Mouse (Mus musculus) sigmoid colon, adult 10 weeks (tissue): ENCODE data around the gene Urgcp. TPM values are rescaled to one million over a fixed set of nuclear protein-coding genes. Genes with fewer than 3 reads are reported as not detected.

Source experiments
- polyA plus RNA-seq: library from polyadenylated mRNA; stranded (reverse); fragments of 350-450 nt; fragmentation: Illumina TruSeq; extraction: RNeasy Lipid Tissue Mini Kit (QIAGEN cat#74804); gene quantifications from one replicate; pipeline ENCODE4 v1.2.3, GENCODE M21; 2014; ENCODE audit warnings: low read depth, low replicate concordance

Urgcp gene
- 6.7 TPM for polyA plus RNA-seq

DNA sequence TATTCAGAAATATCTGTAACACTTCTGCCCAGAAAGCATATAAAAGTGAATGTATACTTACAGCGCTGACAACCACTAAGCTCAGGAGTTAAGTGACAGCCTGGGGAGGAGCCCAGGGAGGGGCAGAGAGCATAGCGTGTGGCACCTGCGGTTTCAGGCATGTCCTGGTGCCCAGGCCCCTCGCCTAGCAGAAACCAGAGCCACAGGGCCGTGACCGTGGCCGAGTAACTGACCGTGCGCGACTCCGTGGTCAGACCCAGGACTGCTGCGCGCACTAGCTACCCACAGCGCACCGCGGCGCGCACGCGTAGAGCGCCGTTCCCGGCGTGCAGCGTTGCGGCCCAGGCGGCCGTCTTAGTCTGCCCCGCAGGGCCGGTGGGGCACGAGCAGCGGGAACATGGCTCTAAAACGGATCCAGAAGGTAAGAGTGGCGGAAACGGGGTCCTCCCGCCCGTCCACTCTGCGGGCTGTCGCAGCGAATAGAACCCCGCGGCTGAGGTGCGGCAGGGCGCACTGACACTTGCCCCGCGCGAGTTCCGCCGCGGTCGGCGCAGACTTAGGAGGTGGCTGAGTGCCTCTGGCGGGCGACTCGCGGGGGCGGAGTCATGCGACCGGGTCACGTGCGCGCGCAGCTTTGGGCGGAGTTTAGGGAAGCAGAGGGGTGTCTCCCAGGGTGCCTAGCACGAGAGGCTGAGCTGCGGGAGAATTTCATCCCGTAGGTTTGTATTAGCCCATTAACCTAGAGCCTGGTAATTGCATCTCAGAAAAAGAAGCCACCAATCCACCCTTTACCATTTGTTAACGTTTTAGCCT, at the start of gene Urgcp:
Gene Urgcp, minus strand, starts transcription at position 557 of the 813 bp plus-strand sequence.

DNA sequence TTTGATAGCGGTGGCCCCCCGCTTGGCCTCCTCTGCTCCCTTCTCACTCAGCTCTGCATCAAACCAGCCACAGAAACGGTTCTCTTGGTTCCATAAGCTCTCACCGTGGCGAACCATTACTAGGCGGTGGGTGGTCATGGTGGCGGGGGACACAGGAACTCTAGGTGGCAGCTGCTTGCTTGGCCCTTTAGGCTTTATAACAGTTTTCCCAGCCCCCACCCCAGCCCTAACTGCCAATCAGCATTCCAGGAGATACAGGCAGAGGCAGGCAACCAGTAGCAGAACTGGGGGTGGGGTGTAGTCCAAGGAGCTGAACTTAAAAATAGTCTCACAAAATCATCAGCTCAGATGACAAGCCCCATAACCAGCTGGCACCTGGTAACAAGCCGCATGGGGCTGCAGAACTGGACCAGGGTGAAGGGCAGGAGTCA, 41.4 kb upstream of the Urgcp start, which contains the start of gene Pgam2:
Gene Pgam2, minus strand, starts transcription at position 183 of the 431 bp plus-strand sequence.

DNA sequence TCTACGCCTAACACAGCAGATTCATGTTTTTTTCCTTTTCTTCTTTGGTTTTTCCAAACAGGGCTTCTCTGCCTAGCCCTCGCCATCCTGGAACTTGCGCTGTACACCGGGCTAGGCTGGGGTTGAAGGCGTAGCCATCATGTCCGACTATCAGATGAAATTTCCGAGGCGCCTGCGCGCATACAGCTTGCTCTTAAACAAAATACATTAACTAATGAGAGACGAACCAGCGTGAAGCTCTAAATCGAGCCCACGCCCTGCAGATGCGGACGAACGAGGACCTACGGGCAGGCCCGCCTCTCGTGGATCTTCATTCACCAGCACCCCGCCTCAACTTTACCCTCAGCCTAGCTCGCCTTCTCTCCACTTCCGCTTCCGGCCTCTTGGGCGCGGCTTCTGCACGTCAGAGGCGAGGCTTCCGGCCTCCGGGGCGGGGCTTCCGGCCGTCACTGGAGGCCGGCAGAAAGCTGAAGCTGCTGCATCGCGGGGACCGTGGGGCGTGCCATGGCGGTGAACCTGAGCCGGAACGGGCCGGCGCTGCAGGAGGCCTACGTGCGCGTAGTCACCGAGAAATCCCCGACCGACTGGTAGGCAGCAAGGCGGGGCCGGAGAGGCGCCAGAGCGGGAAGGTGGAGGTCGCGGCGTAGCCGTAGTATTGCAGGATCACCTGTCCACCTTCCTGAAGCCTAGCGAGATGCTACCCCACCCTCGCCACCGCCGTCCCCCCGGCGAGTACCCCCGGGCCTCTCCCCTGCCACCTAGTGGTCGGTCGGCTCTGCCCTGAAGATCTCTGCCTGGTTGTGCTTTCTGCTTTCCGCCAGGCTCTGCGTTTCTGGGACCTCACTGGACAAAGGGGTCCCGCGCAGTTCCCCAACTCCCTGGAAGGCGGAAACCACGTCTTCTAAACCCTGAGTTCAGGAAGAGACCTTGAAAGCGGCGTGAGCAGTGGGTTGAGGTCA, 26.2 kb upstream of the Urgcp start, which contains the start of gene Dbnl:
Gene Dbnl, plus strand, starts transcription at position 433 of the 959 bp plus-strand sequence.

DNA sequence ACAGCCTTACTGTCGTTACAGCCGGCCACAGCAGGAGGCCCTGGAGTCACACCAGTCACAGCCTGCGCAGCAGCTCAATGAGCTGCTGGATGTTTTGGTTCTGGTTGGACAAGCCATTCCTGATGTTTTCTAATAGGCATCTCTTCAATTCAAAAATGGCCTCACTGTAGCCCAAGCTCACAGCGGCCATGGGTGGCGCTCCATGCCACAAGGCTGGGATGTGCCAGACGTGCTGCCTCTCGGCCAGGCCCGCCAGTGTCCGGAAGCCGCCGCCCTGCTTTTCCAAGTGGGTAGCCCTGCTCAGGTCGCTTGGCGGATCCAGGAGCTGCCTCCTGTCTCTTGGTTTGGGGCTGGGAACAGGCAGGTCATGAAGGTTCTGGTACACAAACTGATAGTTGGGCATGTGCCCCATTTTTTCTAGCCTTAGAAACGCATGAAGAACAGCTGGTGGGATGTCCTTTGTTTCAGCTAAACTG, 46.5 kb downstream of the Urgcp start, which contains the start of gene Mrps24:
Gene Mrps24, minus strand, starts transcription at position 51 of the 476 bp plus-strand sequence.

Other genes starting within 250 kb of the Urgcp start
- 222 TPM for gene Xbp1, start 241.7 kb downstream of the Urgcp start, polyA plus RNA-seq
- gene Ccdc117, start 220.2 kb downstream of the Urgcp start, polyA plus RNA-seq, result 37.9 TPM
- not detected for gene Ankrd36, start 192.7 kb downstream of the Urgcp start, polyA plus RNA-seq
- gene Mrps24, start 46.7 kb downstream of the Urgcp start, polyA plus RNA-seq, result 6.9 TPM
- 5.0 TPM for gene Dbnl, start 26.1 kb upstream of the Urgcp start, polyA plus RNA-seq
- gene Pgam2, start 41.4 kb upstream of the Urgcp start, polyA plus RNA-seq, result not detected
- 1.7 TPM for gene Polm, start 75.6 kb upstream of the Urgcp start, polyA plus RNA-seq
- gene Aebp1, start 99.6 kb upstream of the Urgcp start, polyA plus RNA-seq, result 0.88 TPM
- 0.25 TPM for gene Pold2, start 115.9 kb upstream of the Urgcp start, polyA plus RNA-seq
- gene Myl7, start 136.4 kb upstream of the Urgcp start, polyA plus RNA-seq, result not detected
- not detected for gene Gck, start 187.7 kb upstream of the Urgcp start, polyA plus RNA-seq
- gene Ykt6, start 193.3 kb upstream of the Urgcp start, polyA plus RNA-seq, result 42.2 TPM